Mouse (Mus musculus) lung, adult 18-20 months (tissue): Measurements from ENCODE around the gene Olfr782.
"Not testable (repeated sequence)": the region's sequence is repeated elsewhere in the genome, so short reads cannot be mapped to it uniquely, and the experiment has no call there.

Experiments
- DNase-seq, 2 experiments: peaks; one replicate each; pipeline ENCODE4 v3.0.0; 2022; ENCODE audit warnings: mixed read lengths in 2 of 2

The Olfr782 gene

GRCm38 (mm10) chr10:129348550-129348949 lies at the start of gene Olfr782:
TSS of gene Olfr782 (plus strand) at chr10:129348850.
- no peak for DNase-seq

- not testable (repeated sequence) for DNase-seq
These were observed 35.7 kb upstream of the Olfr782 start for GRCm38 (mm10) chr10:129312973-129313372.

GRCm38 (mm10) chr10:129313521-129313920 lies 35.1 kb upstream of the Olfr782 start:
- not testable (repeated sequence) for DNase-seq

GRCm38 (mm10) chr10:129317817-129318216 lies 30.8 kb upstream of the Olfr782 start, which contains the start of gene Olfr780:
TSS of gene Olfr780 (plus strand) at chr10:129318117.
- no peak for DNase-seq

- DNase-seq = no peak
These were observed 20.1 kb upstream of the Olfr782 start, which contains the start of gene Olfr781 for GRCm38 (mm10) chr10:129328554-129328953. TSS of gene Olfr781 (plus strand) at chr10:129328854.

GRCm38 (mm10) chr10:129352475-129352874 lies 3.8 kb downstream of the Olfr782 start:
- not testable (repeated sequence) for DNase-seq

GRCm38 (mm10) chr10:129356496-129356895 lies 7.8 kb downstream of the Olfr782 start:
- not testable (repeated sequence) for DNase-seq

- no peak for DNase-seq
These were observed 8.7 kb downstream of the Olfr782 start for GRCm38 (mm10) chr10:129357307-129357706.

- not testable (repeated sequence) for DNase-seq
These were observed 25.4 kb downstream of the Olfr782 start for GRCm38 (mm10) chr10:129374051-129374450.

- no peak for DNase-seq
These were observed 35.1 kb downstream of the Olfr782 start, which contains the start of gene Olfr784 for GRCm38 (mm10) chr10:129383783-129384182. TSS of gene Olfr784 (plus strand) at chr10:129384083.

- DNase-seq = no peak
These were observed 52.2 kb downstream of the Olfr782 start for GRCm38 (mm10) chr10:129400892-129401291.
